Mouse (Mus musculus) retina, postnatal 7 days (tissue): ENCODE measurements around the gene Magi2.

ENCODE experiments used
- DNase-seq: peaks from one replicate; pipeline ENCODE4 v3.0.0-alpha.2; 2012; ENCODE audit warnings: low read depth, low spot score

The Magi2 gene

DNA sequence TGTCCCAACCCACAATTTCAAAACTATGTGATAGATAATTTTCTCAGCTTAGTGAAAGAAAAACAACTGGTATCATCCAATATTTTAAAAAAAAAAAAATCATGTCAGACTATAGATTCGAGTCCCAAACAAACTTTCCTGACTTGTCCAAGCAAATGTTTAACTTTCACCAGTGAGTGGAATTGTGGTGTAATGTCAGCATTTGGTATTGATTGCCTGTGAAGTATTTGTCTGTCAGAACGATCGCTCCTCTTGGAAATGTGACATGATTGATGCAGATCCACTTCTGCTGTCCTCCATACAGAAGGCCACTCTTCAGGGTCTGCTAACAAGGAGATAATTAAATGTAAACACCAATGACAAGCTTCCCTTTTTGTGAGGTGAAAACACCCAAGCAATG is 1362.9 kb downstream of the Magi2 start:
- DNase-seq: no peak

DNA sequence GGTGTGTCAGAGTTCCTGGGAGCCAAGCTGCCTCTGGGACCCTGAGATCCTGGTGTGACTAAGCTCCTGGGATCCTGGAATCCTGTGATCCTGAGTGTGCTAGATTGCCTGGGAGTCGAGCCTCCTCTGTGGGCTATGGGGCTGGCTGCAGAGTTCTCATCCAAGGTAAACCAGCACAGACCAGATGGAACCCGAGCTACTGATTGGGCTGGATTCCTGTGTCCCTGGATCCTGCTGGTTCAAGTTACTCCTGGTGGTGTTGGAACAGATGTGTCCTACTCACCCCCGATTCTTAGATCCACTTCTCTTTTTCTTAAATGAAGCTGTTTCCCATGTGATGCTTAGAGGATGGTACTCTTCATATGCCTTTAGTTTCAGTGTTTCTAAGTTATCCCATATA is 1371.4 kb downstream of the Magi2 start:
- no peak for DNase-seq

DNA sequence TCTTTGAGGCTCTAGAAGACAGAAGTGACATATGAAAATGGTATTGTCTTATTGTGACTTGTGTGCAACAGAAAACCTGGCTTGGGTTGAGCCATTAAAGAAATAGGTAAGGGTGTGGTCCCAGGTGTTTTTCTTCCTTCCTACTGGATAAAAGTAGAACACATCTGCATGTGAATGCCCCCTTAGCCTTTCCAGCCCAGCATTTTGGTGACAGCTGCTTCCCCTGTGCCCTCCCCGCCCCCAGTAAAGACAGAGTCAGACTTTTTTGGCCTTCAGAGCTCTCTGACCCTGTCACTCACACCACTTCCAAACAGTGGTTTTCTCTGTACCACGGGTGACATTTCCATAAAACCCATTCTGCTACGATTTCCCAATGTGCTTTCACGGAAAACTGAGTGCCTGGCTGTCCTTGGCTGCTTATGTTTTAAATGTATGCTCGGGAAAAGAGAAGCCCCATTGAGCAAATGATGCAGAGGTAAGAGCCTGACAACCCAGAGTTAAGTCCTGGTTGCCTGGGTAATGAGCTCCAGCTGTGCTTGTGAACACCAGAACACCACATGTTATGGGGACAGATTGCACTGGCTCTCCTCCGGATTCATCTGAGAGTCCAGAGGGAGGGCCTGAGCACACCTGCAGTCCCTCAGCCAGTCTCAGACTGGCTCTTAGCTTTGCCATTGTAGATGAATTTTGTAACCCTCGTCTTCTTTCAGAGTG is 1377.1 kb downstream of the Magi2 start:
- DNase-seq: no peak

DNA sequence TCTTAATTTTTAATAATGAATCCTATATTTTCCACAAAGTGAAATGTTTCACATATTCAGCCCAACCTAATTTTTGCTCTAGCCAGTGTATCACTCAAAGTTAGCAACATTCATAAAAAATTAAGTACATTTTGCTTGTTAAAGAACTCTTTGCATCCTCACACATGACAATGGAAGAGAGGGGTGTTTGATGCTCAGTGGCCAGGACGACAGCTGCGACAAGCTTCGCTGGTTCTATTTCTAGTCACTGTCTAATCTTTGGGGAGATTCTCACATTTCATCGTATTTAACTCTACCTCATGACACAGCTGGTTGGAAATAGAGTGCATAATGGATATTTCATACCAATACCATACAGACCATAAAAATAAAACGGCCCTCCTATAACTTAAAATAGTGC is 1379.7 kb downstream of the Magi2 start:
- no peak for DNase-seq

DNA sequence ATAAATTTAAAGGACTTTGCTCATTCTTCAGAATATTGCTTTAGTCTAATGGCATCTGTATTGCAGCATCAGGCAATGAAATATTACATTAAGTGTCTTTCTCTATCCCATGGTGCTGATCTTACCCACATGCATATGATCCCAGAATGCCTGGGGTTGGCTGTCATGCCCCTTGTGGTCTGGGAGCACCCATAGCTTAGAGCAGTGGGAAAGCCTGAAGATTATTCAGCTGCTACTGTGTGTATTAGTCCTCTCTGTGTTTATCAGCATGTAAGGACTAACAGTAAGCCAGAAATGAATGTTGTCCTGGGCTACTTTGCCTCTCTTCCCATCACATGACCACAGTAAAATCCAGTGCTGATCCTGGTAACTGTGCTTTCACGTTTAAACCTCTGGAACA is 1380.7 kb downstream of the Magi2 start:
- no peak for DNase-seq

DNA sequence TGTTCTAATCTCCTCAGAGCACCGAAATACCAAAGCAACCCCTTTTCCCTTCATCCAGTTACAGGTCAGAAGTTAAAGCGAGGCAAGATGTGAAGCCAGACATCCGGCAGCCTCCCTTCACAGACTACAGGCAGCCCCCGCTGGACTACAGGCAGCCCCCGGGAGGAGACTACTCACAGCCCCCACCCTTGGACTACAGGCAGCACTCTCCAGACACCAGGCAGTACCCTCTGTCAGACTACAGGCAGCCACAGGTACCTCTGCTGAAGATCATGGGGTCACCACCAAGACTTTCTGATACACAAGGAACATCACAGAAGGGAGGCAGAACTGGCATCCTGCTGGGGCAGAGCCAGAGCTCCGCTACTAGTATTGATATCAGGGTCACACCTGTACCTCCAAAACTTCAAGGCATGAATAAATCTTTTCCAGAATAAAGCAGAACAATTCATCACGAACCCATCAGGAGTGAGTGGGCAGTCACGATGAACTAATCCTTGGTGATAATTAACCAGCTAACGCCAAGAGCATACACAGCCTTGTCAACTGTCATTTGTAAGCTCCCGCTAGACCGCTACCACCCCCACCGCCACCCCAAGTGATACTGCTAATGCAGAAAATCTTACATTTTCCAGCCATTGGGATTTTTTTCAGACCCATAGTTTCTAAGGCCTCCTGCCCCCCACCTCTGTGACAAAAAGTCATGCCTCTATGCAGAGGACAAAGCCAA is 1382.5 kb downstream of the Magi2 start:
- DNase-seq: no peak

DNA sequence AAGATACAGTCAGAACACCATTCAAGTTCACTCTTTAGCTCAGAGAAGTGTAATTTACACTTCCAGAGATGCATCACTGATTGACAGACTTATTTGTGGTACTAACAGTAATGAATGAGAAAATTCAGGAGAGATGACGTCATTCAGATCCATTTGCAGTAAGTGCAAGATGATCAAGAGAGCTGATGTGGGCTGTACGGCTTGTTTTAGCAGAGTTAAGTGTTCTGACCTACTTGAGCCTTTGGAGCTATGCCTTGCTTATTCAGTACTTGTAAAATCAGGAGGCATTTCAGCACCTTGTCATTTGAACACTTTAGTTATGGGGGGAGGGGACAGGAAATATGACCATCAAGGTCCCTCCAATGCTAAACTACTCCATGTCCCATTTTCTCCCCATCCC is 1383.8 kb downstream of the Magi2 start:
- DNase-seq: no peak

DNA sequence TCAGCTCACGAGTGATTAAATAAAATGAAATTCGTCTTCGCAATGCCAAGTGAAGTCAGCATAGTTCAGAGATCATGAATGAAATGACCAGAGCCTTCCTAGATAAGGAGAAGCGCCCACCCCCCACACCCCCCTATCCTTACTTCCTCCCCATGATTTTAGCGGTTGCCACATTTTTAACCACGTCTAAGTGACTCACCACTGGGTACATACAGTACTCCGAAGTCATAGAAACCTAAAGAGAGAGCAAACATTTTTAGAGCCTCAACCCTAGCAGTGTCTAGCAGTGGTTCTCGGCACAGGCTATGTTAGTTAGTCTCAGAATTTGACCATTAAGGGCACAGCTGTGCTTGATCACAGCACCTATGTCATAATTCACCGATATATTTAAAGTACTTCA is 1385.8 kb downstream of the Magi2 start:
- DNase-seq: no peak

DNA sequence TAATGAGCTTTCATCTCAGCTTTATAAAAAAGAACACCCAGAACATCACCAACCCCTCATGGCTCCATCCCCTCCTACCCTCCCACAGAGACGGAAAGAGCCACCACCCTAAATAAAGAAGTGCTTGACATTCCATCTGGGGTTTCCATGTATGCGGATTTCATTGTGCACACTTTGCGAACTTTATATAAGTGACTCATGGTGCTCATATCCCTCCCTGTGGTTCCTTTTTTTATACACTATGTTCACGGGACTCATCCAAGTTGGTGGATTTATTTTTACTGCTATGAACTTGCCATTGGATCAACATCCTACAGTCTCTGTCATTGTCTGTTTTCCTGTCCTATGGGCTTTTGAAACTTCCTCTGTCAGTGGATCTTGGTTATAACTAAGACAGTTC is 1388.1 kb downstream of the Magi2 start:
- DNase-seq: no peak

DNA sequence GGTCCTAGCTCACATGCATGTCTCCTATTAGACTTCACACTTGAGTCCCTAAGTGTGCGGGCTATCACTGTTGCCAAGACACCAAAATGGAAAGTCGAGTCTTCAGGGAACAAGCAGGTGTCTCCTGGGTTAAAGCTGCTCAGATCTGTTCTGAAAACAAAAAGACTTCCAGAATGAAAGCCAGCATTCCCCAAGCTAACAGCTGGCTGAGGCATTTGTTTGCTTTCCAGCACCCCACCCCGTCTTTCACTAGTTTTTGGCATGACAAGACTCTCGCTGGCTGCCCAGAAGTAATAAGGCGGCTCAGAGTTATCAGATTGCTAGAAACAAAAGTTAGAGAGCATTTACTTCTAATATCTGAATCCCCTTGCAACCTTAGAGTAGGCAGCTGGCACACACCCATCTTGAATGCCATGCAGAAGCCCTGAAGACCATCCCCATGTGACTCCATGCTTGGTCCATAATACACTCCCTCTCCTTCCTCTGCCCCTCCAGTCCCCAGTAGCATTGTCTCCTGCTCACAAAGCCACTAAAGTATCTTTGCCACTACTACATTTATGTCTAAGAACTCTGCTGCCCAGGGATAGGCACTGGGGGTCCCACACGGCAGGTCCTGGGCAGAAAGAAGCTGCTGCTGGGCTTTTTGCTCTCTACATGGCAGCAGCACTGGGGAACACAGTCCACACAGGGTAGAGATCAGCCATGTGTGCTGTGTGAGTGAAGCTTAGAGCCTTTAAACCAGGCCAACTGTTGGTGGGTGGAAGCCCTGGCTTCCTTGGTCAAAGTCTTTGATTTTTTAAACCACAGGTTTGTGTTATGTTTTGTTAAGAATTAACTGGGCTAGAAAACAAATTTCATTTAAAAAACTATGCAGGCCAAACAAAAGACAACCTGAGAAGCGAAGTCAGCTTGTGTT is 1394.0 kb downstream of the Magi2 start:
- DNase-seq: no peak

DNA sequence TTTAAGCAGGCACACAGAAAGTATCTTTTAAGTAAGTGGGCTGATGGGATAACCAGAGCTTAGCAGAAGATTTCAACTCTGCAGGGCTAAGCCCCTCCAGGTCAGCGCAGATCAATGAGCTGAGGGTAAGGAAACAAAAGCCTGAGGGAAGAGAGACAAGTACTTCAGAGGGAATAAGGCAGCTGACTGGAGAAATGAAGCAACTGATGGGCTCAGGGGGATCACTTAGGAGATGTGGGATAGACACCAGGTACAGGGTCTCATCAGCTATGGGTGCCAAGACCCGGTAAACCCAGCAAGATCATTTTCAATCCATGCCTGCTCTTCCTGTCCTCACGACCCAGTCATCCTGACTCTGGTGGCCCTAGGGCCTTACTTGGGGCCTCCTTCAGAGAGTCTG is 1395.6 kb downstream of the Magi2 start:
- no peak for DNase-seq

DNA sequence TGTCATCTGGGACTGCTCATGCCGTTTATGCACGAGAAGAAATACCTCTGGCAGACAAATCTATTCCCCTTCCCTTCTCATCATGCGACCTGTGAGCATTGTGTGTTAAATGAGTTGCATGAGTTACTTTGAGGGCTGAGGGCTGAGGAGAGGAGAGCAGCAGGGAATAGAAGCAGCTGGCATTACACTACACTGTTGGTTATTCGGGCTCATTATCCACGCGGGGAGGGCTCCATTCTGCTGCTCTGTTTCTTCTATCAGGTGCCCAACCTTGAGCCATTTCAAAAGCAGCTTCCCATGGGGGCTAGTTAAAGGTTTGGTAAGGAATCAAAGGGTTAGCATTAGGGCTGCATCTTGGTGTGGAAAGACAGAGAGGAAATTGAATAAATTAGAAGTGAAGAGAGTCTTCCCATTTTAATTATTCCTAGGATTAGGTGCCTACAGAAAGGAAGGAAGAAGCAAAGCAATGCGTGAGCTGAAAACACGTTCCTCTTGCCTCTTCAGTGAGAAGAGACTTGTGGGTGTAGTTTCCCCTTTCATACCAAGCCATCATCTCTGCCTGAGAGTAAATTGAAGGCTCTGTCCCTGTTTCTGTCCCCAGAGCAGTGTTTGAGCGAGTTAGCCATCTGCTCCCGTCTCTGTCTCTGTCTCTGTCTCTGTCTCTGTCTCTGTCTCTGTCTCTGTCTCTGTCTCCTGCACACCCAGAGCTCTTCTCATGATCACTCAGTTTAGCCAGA is 1396.2 kb downstream of the Magi2 start:
- no peak for DNase-seq

DNA sequence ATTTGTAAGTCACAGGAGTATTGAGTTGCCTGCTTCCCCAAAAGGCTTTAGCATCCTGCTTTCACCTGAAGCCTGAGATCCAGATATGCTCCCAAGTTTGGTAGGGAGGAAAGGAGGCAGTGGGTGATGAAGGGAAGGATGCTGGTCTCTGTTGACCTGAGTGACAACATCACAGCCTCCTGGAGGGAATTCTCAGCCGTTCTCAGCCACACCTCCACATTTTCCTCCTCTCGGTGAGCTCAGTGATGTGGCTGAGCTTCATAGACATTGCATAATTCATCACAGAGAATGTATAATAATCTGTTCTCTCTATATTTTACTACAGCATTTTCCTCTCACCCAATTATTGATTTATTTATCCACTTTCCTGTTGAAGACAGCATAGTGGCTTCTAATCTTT is 1398.3 kb downstream of the Magi2 start:
- DNase-seq: no peak

DNA sequence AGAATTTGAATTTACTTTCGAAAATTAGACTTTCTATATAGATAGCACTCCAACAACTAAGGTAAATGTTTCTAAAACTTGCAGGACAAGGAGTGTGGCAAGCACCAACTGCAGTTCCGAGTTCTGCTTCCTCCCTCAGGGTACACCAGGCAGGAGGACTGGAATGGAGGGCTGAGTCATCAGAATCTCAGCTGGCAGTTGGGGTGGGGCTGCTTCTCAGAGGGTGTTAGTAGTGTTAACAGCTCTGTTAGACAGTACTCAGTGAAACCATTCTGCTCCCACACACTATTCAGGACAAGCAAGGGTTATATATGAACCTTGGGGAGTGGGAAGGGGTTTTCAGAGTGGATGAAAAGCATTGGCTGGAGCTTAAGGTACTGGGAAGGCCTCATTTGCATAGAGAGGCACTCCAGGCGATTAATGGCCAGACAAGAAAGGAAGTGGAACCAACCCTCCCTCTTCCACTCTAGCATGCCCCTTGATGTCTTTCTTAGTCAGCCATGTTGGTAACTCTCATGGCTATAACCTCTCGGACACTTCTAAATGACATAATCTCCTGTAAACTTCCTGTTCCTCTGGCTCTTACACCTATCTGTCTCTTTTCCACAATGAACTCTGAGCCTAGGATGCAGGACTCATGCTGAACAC is 1402.2 kb downstream of the Magi2 start:
- DNase-seq: no peak

DNA sequence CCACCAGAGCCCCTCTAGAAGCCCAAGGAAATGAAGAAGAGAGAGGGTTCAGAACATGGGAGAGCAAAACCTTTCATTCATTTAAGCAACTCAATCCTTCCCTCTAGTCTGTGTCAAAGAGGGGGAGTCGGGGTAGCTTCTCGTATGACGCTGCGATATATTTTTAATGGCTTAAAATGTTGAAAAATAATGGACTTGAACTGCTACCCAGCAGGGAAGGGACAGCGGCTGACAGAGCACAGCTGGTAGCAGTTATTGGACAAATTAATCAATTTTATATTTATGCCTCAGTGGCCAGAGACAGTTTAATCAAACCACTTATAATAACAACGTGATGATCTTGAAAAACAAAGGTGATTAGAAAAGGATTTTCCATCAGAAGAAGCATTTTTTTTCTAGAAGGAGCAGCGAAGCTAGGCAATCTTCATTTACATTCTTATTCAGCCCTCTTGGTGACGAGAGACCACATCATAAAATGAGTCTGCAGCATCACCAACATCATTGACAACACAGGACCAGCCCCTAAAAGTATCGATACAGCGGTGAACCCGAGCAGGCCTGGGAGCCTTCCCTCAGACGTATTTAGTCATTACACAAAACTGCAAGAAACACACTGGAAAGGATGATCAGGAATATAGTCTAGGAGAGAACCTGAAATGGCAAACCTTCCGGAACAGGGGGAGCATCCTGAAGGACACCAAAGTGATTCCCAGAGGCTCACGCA is 1407.4 kb downstream of the Magi2 start:
- no peak for DNase-seq

DNA sequence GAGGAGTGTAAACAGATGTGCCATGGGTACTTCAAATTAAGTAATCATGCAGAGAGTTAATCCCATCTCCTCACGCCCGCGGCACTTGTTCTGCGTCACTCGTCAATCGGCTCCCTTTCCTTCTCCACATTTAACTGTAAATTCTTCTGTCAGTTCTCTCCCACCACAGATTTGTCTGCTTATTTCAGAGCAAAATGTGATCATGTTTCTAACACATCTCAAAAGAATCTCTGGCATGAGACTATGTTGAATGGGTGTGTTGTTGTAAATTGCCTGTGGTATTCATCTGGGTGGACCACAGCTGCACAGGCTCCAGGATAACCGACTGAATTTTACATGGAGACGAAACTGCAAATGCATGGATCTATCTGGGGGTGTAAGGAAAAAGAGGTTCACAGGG is 1408.0 kb downstream of the Magi2 start:
- DNase-seq: no peak

DNA sequence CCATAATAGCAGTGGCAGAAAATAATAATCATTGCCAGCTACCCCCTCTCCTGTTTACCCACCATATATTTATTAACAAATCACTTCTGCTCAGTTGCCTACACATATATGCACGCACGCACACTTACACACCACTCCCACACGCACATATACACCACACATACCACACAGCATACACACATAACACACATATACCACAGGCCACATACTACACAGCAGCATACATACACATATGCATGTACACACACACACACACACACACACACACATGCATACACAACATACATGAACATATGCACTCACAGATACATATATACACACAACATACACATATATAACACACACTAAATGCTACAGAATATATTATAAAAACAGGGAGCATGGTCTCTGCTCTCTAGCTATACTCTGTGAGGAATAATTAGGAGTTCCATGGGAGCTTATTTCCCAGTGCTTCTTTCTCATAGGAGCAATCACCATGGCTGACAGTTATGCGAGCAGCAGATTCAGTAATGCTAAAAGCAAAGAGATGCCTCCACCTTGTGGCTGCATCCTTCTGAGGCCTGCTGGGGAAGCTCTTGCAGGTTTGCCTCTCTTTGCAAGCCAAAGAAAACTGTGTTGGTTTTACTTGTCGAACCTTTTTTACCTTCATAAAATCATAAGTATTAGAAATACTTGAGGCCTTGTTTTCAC is 1410.6 kb downstream of the Magi2 start:
- no peak for DNase-seq

DNA sequence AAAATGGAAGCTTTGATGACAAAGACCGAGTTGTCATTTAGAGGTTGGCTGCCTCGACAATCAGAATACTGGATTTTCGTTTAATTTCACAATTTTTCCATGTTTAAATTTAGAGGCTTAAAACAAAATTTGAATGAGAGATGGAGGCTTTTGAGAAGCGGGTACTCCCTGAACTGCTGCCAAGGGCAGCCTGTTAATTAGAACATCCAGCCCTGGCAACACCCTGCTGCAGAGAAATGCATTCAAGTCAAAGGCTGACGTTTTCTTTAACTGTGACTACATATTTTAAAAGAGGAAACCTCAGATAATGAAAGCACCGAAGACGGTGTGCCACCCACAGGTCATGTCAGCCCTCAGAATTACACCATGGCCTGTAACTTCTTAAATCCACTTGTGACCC is 1415.4 kb downstream of the Magi2 start:
- no peak for DNase-seq

DNA sequence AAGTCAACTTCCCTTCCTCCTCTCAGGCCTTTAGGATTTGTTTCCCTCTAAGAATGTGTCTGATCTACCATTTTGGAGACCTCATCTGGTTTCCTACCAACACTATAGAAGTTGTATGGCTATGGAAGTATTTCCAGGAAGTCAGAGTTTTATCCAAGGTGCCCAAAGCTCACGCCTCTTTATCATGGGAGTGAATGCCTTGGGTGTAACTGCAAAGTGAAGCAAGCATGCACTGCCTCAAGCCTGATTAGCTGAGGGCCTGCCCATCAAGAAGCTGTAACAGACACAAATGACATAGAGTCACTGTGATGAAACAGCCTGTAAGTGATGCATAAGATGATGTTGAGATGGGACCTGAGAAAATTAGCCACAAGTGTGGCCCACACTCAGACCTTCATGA is 1416.9 kb downstream of the Magi2 start:
- DNase-seq: no peak

DNA sequence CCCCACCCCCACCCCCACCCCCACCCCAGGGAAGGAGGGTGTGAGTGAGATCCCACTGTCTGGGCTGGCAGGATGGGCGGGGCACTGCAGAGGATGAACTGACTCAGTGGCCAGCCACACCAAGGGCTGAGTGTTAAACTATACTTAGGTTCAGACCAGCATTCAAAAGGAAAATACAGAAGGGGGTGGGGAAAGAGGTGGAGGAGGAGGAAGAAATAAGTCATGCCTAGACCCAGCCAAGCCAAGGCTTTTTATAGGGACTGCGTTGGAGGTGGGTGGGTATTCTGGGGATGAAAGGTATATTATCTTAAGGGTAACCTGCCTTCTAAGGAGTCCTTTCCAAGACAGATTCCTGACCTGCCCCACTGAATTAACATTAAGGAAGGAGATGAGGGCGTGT is 1420.1 kb downstream of the Magi2 start:
- DNase-seq: no peak
